Mouse (Mus musculus) hindbrain, embryonic 12.5 days (tissue): ENCODE data around the gene Erv3. TPM values are rescaled to one million over a fixed set of nuclear protein-coding genes. Genes with fewer than 3 reads are reported as not detected.

Experiments used
- ATAC-seq: fragments of 200-750 bp; cut with Nextera tagmentation; 2 replicates; pipeline ENCODE4 v1.8.0; 2017; ENCODE audit warnings: moderate TSS enrichment; ENCODE audit not compliant: low FRiP score
- H3K27ac ChIP-seq: fragments of 300-500 bp; sonication (generic); 2 replicates; pipeline ENCODE4 v1.5.1; 2016; ENCODE audit warnings: mild to moderate bottlenecking
- H3K27me3 ChIP-seq: fragments of 300-500 bp; sonication (generic); 2 replicates; pipeline ENCODE4 v1.6.1; 2016; ENCODE audit warnings: mild to moderate bottlenecking
- H3K36me3 ChIP-seq: fragments of 300-500 bp; sonication (generic); 2 replicates; pipeline ENCODE4 v1.6.1; 2016; ENCODE audit warnings: mild to moderate bottlenecking
- H3K4me1 ChIP-seq: fragments of 300-500 bp; sonication (generic); 2 replicates; pipeline ENCODE4 v1.6.1; 2016
- H3K4me2 ChIP-seq: fragments of 300-500 bp; sonication (generic); replicated peaks from 2 replicates; pipeline ENCODE4 v1.6.1; 2016; ENCODE audit warnings: mild to moderate bottlenecking
- H3K4me3 ChIP-seq: fragments of 300-500 bp; sonication (generic); 2 replicates; pipeline ENCODE4 v1.5.1; 2016; ENCODE audit warnings: mild to moderate bottlenecking
- H3K9ac ChIP-seq: fragments of 300-500 bp; sonication (generic); 2 replicates; pipeline ENCODE4 v1.6.1; 2016; ENCODE audit warnings: mild to moderate bottlenecking, moderate library complexity
- H3K9me3 ChIP-seq: fragments of 300-500 bp; sonication (generic); replicated peaks from 2 replicates; pipeline ENCODE4 v1.6.1; 2016; ENCODE audit warnings: mild to moderate bottlenecking
- WGBS: fragments of 180-500 bp; shearing (Covaris S2); methylation state at CpG from one replicate; pipeline ENCODE4 v1.1.7; 2016; 5-methylcytosine and 5-hydroxymethylcytosine counted together
- polyA plus RNA-seq: library from polyadenylated mRNA; unstranded; fragments of >200 nt; fragmentation: Nextera tagmentation; extraction: Ambion mirVana; gene quantifications from 2 replicates; pipeline ENCODE4 v1.2.1, GENCODE M21; 2016

The Erv3 gene
- polyA plus RNA-seq, 1 experiment from 2014 or later, result not detected

- Histone ChIP-seq H3K27me3 (peaks cover 9% of the 10 kb centered on the region; the same call in 1 of the 2 replicates), H3K27ac (no peak overlapping the region), H3K4me3 (no peak overlapping the region), H3K4me2 (no peak overlapping the region), H3K36me3 (no peaks in the 10 kb centered on the region), H3K9me3 (no peaks in the 10 kb centered on the region), H3K9ac (no peak overlapping the region), H3K4me1 (peaks cover 7% of the 10 kb centered on the region; the same call in 1 of the 2 replicates)
- 77% methylated on average over 1 of the region's 1 CpGs for WGBS
- no peak for ATAC-seq
These were observed 46.1 kb downstream of the Erv3 start for GRCm38 (mm10) chr2:131813437-131813836.

- Histone ChIP-seq H3K9ac (no peak overlapping the region), H3K4me3 (no peak overlapping the region), H3K4me2 (no peak overlapping the region), H3K27me3 (peaks cover 9% of the 10 kb centered on the region; the same call in 1 of the 2 replicates), H3K4me1 (peaks cover 7% of the 10 kb centered on the region; the same call in 1 of the 2 replicates), H3K27ac (no peak overlapping the region), H3K36me3 (no peaks in the 10 kb centered on the region), H3K9me3 (no peaks in the 10 kb centered on the region)
- 20% methylated on average over 23 of the region's 23 CpGs for WGBS
- peak; percentile 82 for ATAC-seq
These were observed 46.9 kb downstream of the Erv3 start for GRCm38 (mm10) chr2:131812480-131813137.

- Histone ChIP-seq H3K9me3 (no peaks in the 10 kb centered on the region), H3K4me1 (peaks cover 7% of the 10 kb centered on the region; the same call in 1 of the 2 replicates), H3K9ac (no peak overlapping the region), H3K4me3 (no peak overlapping the region), H3K4me2 (no peak overlapping the region), H3K36me3 (no peaks in the 10 kb centered on the region), H3K27ac (no peak overlapping the region), H3K27me3 (peaks cover 9% of the 10 kb centered on the region; the same call in 1 of the 2 replicates)
- no peak for ATAC-seq
- WGBS, result 81% methylated on average over 2 of the region's 2 CpGs
These were observed 47.9 kb downstream of the Erv3 start for GRCm38 (mm10) chr2:131811607-131812006.

GRCm38 (mm10) chr2:131808856-131809255, 50.7 kb downstream of the Erv3 start:
- no peak overlapping the region; the same call in 1 of the 2 replicates for H3K9ac ChIP-seq
- peaks cover 6% of the 10 kb centered on the region; the same call in 1 of the 2 replicates for H3K27me3 ChIP-seq
- WGBS, result 31% methylated on average over 7 of the region's 7 CpGs
- H3K4me1 ChIP-seq, result peaks cover 7% of the 10 kb centered on the region; the same call in 1 of the 2 replicates
- no peak overlapping the region for H3K4me3 ChIP-seq
- H3K9me3 ChIP-seq, result no peaks in the 10 kb centered on the region
- H3K4me2 ChIP-seq, result no peak overlapping the region
- no peak for ATAC-seq
- H3K36me3 ChIP-seq, result no peaks in the 10 kb centered on the region
- H3K27ac ChIP-seq, result no peak overlapping the region

- Histone ChIP-seq H3K9ac (no peak overlapping the region), H3K4me2 (no peak overlapping the region), H3K9me3 (no peaks in the 10 kb centered on the region), H3K27me3 (no peaks in the 10 kb centered on the region), H3K4me1 (peaks cover 7% of the 10 kb centered on the region; the same call in 1 of the 2 replicates), H3K4me3 (no peak overlapping the region), H3K27ac (no peak overlapping the region), H3K36me3 (no peaks in the 10 kb centered on the region)
- ATAC-seq, result no peak
- 62% methylated on average over 11 of the region's 11 CpGs for WGBS
These were observed 51.9 kb downstream of the Erv3 start for GRCm38 (mm10) chr2:131807660-131808059.

- 74% methylated on average over 7 of the region's 7 CpGs for WGBS
- Histone ChIP-seq H3K9ac (no peak overlapping the region), H3K27ac (no peak overlapping the region), H3K4me2 (no peak overlapping the region), H3K9me3 (no peaks in the 10 kb centered on the region), H3K36me3 (no peaks in the 10 kb centered on the region), H3K27me3 (no peaks in the 10 kb centered on the region), H3K4me3 (no peak overlapping the region), H3K4me1 (peaks cover 7% of the 10 kb centered on the region; the same call in 1 of the 2 replicates)
- no peak for ATAC-seq
These were observed 52.7 kb downstream of the Erv3 start for GRCm38 (mm10) chr2:131806863-131807262.

- H3K27me3 ChIP-seq, result no peaks in the 10 kb centered on the region
- no peak overlapping the region for H3K9ac ChIP-seq
- ATAC-seq, result no peak
- WGBS, result 43% methylated on average over 1 of the region's 1 CpGs
- H3K4me3 ChIP-seq, result no peak overlapping the region
- H3K4me1 ChIP-seq, result peaks cover 7% of the 10 kb centered on the region; the same call in 1 of the 2 replicates
- no peak overlapping the region for H3K4me2 ChIP-seq
- no peaks in the 10 kb centered on the region for H3K9me3 ChIP-seq
- H3K36me3 ChIP-seq, result no peaks in the 10 kb centered on the region
- no peak overlapping the region for H3K27ac ChIP-seq
These were observed 54.2 kb downstream of the Erv3 start for GRCm38 (mm10) chr2:131805306-131805705.

- WGBS, result 78% methylated on average over 3 of the region's 3 CpGs
- Histone ChIP-seq H3K4me1 (peaks cover 3% of the 10 kb centered on the region; the same call in 1 of the 2 replicates), H3K27ac (no peak overlapping the region), H3K4me3 (no peak overlapping the region), H3K4me2 (no peak overlapping the region), H3K27me3 (no peaks in the 10 kb centered on the region), H3K36me3 (no peaks in the 10 kb centered on the region), H3K9ac (no peak overlapping the region), H3K9me3 (no peaks in the 10 kb centered on the region)
- no peak for ATAC-seq
These were observed 55.7 kb downstream of the Erv3 start for GRCm38 (mm10) chr2:131803801-131804200.

Other genes starting within 250 kb of the Erv3 start
- 62.9 and 69.2 TPM in 2 replicates for gene Prnp, start 50.2 kb upstream of the Erv3 start, polyA plus RNA-seq
- not detected in 2 replicates for gene Prn, start 50.2 kb upstream of the Erv3 start, polyA plus RNA-seq
- 11.6 and 13.3 TPM in 2 replicates for gene Prnd, start 91.1 kb upstream of the Erv3 start, polyA plus RNA-seq
- 29.2 and 30.9 TPM in 2 replicates for gene Rassf2, start 170.5 kb upstream of the Erv3 start, polyA plus RNA-seq